Mouse (Mus musculus): ENCODE results near the gene Lrrc36. TPM values are rescaled to one million over a fixed set of nuclear protein-coding genes. Genes with fewer than 3 reads are reported as not detected.

The Lrrc36 gene
- total RNA-seq, 1 experiment: 0.13 TPM

DNA sequence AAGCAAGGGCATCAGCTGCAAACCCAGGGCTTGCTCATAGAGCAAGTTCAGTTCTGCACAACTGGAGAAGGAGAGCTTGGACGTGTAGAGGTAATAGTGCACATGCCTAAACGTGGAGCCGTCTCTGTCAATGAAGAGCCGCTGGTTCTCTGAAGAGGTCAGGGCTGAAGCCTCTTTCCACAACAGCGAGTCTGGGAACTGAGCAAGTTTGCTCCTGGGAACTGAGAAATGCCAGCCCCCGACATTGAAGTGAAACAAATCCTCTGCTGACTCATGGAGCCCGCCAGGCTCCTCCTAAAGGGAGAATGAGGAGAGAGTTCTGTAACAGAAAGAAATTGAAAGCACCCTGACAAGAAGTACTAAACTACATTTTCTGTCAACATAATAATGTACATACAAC, 5.0 kb upstream of the Lrrc36 start:
- no peak for DNase-seq (ENCODE audit: low read depth, low spot score)
- Histone ChIP-seq H3K9me3 (ENCODE audit: control insufficient read depth, insufficient read depth, low read depth, low read length) (no peaks in the 10 kb centered on the region), H3K4me3 (ENCODE audit: insufficient read depth in 1 of 2, low read depth in 1 of 2, low read length in 2 of 2, poor library complexity in 1 of 2, severe bottlenecking in 1 of 2) (no peak overlapping the region), H3K4me1 (ENCODE audit: control insufficient read depth in 2 of 2, insufficient read depth in 2 of 2, low read length in 2 of 2, poor library complexity in 1 of 2) (no peaks in the 10 kb centered on the region), H3K27ac (ENCODE audit: insufficient read depth, low read depth, low read length, poor library complexity, severe bottlenecking) (no peak overlapping the region), H3K9ac (ENCODE audit: insufficient read depth, low read depth, low read length, poor library complexity, severe bottlenecking) (no peak overlapping the region), H3K36me3 (ENCODE audit: control insufficient read depth, insufficient read depth, low read length, poor library complexity, severe bottlenecking) (no peaks in the 10 kb centered on the region)
- in situ Hi-C loops (cut with MboI; ENCODE audit: low sequenced_read_pairs in 2 of 2, unreplicated experiment in 2 of 2): no loop called here
- TF ChIP-seq HCFC1 (IDR thresholded peaks at IDR 0.05; ENCODE audit: borderline replicate concordance, insufficient read depth, low read length) (no peak), ZC3H11A (IDR thresholded peaks at IDR 0.05; ENCODE audit: borderline replicate concordance, low read depth, low read length) (no peak), ZNF384 (IDR thresholded peaks at IDR 0.05; ENCODE audit: low read depth, low read length) (no peak), MAFK (IDR thresholded peaks at IDR 0.05; ENCODE audit: insufficient read depth, low read depth, low read length) (no peak)

DNA sequence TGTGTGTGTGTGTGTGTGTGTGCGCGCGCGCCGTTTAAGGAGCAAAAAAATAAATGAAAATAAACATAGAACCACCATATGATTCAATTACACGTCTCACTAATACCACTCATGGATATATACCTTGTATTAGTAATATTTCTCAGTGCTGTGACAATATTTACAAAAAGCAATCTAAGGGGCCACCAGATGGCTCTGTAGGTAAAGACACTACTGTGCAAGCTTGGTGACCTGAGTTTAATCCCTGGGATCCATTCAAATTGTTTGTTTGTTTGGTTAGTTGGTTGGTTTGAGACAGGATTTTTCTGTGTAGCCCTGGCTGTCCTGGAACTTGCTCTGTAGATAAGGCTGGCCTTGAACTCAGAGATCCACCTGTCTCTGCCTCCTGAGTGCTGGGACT, 3.4 kb upstream of the Lrrc36 start:
- Histone ChIP-seq H3K36me3 (ENCODE audit: control insufficient read depth, insufficient read depth, low read length, poor library complexity, severe bottlenecking) (no peaks in the 10 kb centered on the region), H3K4me3 (ENCODE audit: insufficient read depth in 1 of 2, low read depth in 1 of 2, low read length in 2 of 2, poor library complexity in 1 of 2, severe bottlenecking in 1 of 2) (no peak overlapping the region), H3K27ac (ENCODE audit: insufficient read depth, low read depth, low read length, poor library complexity, severe bottlenecking) (no peak overlapping the region), H3K9me3 (ENCODE audit: control insufficient read depth, insufficient read depth, low read depth, low read length) (no peaks in the 10 kb centered on the region), H3K9ac (ENCODE audit: insufficient read depth, low read depth, low read length, poor library complexity, severe bottlenecking) (no peak overlapping the region), H3K4me1 (ENCODE audit: control insufficient read depth in 2 of 2, insufficient read depth in 2 of 2, low read length in 2 of 2, poor library complexity in 1 of 2) (peaks cover 0 to 3% of the 10 kb centered on the region in 2 experiments; a peak in 1 of 4 replicates)
- DNase-seq (ENCODE audit: low read depth, low spot score): no peak
- in situ Hi-C loops (cut with MboI; ENCODE audit: low sequenced_read_pairs in 2 of 2, unreplicated experiment in 2 of 2): no loop called here
- TF ChIP-seq CHD2 (IDR thresholded peaks at IDR 0.05; ENCODE audit: low read depth, low read length) (no peak), ZNF384 (IDR thresholded peaks at IDR 0.05; ENCODE audit: low read depth, low read length) (no peak), ZC3H11A (IDR thresholded peaks at IDR 0.05; ENCODE audit: borderline replicate concordance, low read depth, low read length) (no peak), HCFC1 (IDR thresholded peaks at IDR 0.05; ENCODE audit: borderline replicate concordance, insufficient read depth, low read length) (no peak), MAFK (IDR thresholded peaks at IDR 0.05; ENCODE audit: insufficient read depth, low read depth, low read length) (no peak)

DNA sequence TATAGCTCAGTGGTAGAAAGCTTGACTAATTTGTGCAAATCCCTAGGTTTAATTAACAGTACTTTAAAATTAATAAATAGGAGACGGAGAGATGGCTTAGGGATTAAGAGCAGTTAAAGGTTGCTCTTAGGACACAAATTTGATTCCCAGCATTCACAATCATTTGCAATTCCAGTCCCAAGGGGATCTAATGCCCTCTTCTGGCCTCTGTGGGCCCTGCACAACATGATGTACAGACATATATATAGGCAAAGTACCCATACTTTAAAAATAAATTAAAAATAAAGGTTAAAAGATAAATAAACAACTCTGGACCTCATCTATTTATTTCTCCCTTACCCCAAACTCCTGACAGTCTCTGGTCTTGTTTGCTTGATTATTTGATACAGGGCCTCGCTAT, 5.6 kb downstream of the Lrrc36 start:
- Histone ChIP-seq H3K4me3 (ENCODE audit: insufficient read depth in 1 of 2, low read depth in 1 of 2, low read length in 2 of 2, poor library complexity in 1 of 2, severe bottlenecking in 1 of 2) (no peak overlapping the region), H3K4me1 (ENCODE audit: control insufficient read depth in 2 of 2, insufficient read depth in 2 of 2, low read length in 2 of 2, poor library complexity in 1 of 2) (no peaks in the 10 kb centered on the region), H3K9ac (ENCODE audit: insufficient read depth, low read depth, low read length, poor library complexity, severe bottlenecking) (no peak overlapping the region), H3K27ac (ENCODE audit: insufficient read depth, low read depth, low read length, poor library complexity, severe bottlenecking) (no peak overlapping the region), H3K36me3 (ENCODE audit: control insufficient read depth, insufficient read depth, low read length, poor library complexity, severe bottlenecking) (no peaks in the 10 kb centered on the region), H3K9me3 (ENCODE audit: control insufficient read depth, insufficient read depth, low read depth, low read length) (no peaks in the 10 kb centered on the region)
- in situ Hi-C loops (cut with MboI; ENCODE audit: low sequenced_read_pairs in 2 of 2, unreplicated experiment in 2 of 2): no loop called here
- DNase-seq (ENCODE audit: low read depth, low spot score): no peak
- TF ChIP-seq HCFC1 (IDR thresholded peaks at IDR 0.05; ENCODE audit: borderline replicate concordance, insufficient read depth, low read length): no peak
- no peak for TF ChIP-seq CHD2 (IDR thresholded peaks at IDR 0.05; ENCODE audit: low read depth, low read length)
- TF ChIP-seq ZC3H11A (IDR thresholded peaks at IDR 0.05; ENCODE audit: borderline replicate concordance, low read depth, low read length): no peak
- no peak for TF ChIP-seq MAFK (IDR thresholded peaks at IDR 0.05; ENCODE audit: insufficient read depth, low read depth, low read length)
- TF ChIP-seq ZNF384 (IDR thresholded peaks at IDR 0.05; ENCODE audit: low read depth, low read length): no peak

DNA sequence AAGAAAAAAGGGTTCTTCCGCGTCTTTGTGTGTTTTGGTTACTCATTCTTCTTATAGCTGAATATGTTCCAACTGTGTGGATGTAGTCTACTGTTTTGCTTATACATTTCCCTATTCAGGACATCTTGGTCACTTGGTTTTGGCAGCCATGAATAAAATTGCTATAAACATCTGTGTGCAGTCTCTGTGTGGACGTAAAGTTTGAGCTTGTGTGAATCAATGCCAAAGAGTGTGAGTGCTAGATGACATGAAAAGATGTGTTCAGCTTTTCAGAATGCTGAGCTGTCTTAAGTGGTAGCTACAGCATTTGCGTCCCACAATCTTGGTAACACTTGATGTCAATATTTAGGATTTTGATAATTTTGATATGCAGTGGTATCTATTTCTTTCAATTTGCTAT, 6.4 kb downstream of the Lrrc36 start:
- Histone ChIP-seq H3K9ac (ENCODE audit: insufficient read depth, low read depth, low read length, poor library complexity, severe bottlenecking) (no peak overlapping the region), H3K36me3 (ENCODE audit: control insufficient read depth, insufficient read depth, low read length, poor library complexity, severe bottlenecking) (no peaks in the 10 kb centered on the region), H3K9me3 (ENCODE audit: control insufficient read depth, insufficient read depth, low read depth, low read length) (no peaks in the 10 kb centered on the region), H3K4me3 (ENCODE audit: insufficient read depth in 1 of 2, low read depth in 1 of 2, low read length in 2 of 2, poor library complexity in 1 of 2, severe bottlenecking in 1 of 2) (no peak overlapping the region), H3K27ac (ENCODE audit: insufficient read depth, low read depth, low read length, poor library complexity, severe bottlenecking) (no peak overlapping the region), H3K4me1 (ENCODE audit: control insufficient read depth in 2 of 2, insufficient read depth in 2 of 2, low read length in 2 of 2, poor library complexity in 1 of 2) (no peaks in the 10 kb centered on the region)
- DNase-seq (ENCODE audit: low read depth, low spot score): no peak
- TF ChIP-seq MAFK (IDR thresholded peaks at IDR 0.05; ENCODE audit: insufficient read depth, low read depth, low read length): no peak
- no peak for TF ChIP-seq CHD2 (IDR thresholded peaks at IDR 0.05; ENCODE audit: low read depth, low read length)
- no peak for TF ChIP-seq HCFC1 (IDR thresholded peaks at IDR 0.05; ENCODE audit: borderline replicate concordance, insufficient read depth, low read length)
- no peak for TF ChIP-seq ZC3H11A (IDR thresholded peaks at IDR 0.05; ENCODE audit: borderline replicate concordance, low read depth, low read length)
- TF ChIP-seq ZNF384 (IDR thresholded peaks at IDR 0.05; ENCODE audit: low read depth, low read length): no peak
- in situ Hi-C loops (cut with MboI; ENCODE audit: low sequenced_read_pairs in 2 of 2, unreplicated experiment in 2 of 2): no loop called here

DNA sequence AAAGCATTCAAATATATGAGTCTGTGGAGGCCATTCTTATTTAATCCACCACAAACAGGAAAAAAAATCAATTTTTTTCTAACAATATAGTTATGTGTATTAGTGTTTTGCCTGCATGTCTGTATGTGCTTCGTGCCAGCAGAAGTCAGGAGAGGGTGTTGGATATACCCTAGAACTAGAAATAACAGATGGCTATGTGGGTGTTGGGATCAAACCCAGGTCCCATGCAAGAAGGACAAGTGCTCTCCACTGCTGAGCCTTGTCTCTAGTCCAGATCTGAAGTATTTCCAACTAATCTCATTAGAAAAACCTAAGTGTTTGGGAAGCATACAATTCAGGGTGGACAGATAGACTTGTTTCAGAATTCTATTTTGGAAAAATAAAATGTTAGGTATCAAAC, 8.6 kb downstream of the Lrrc36 start:
- H3K36me3 ChIP-seq (ENCODE audit: control insufficient read depth, insufficient read depth, low read length, poor library complexity, severe bottlenecking): no peaks in the 10 kb centered on the region

More for the DNA sequence above, 8.6 kb downstream of the Lrrc36 start:
- no peak for DNase-seq (ENCODE audit: low read depth, low spot score)
- Histone ChIP-seq H3K9ac (ENCODE audit: insufficient read depth, low read depth, low read length, poor library complexity, severe bottlenecking) (no peak overlapping the region), H3K4me3 (ENCODE audit: insufficient read depth in 1 of 2, low read depth in 1 of 2, low read length in 2 of 2, poor library complexity in 1 of 2, severe bottlenecking in 1 of 2) (no peak overlapping the region), H3K27ac (ENCODE audit: insufficient read depth, low read depth, low read length, poor library complexity, severe bottlenecking) (no peak overlapping the region), H3K9me3 (ENCODE audit: control insufficient read depth, insufficient read depth, low read depth, low read length) (no peaks in the 10 kb centered on the region), H3K4me1 (ENCODE audit: control insufficient read depth in 2 of 2, insufficient read depth in 2 of 2, low read length in 2 of 2, poor library complexity in 1 of 2) (no peaks in the 10 kb centered on the region)
- in situ Hi-C loops (cut with MboI; ENCODE audit: low sequenced_read_pairs in 2 of 2, unreplicated experiment in 2 of 2): no loop called here
- TF ChIP-seq ZC3H11A (IDR thresholded peaks at IDR 0.05; ENCODE audit: borderline replicate concordance, low read depth, low read length) (no peak), HCFC1 (IDR thresholded peaks at IDR 0.05; ENCODE audit: borderline replicate concordance, insufficient read depth, low read length) (no peak), ZNF384 (IDR thresholded peaks at IDR 0.05; ENCODE audit: low read depth, low read length) (no peak), MAFK (IDR thresholded peaks at IDR 0.05; ENCODE audit: insufficient read depth, low read depth, low read length) (no peak), CHD2 (IDR thresholded peaks at IDR 0.05; ENCODE audit: low read depth, low read length) (no peak)

Measured in ES-E14 (cell line).